Mouse (Mus musculus): ENCODE measurements at regions not wholly inside any gene's neighbourhood (a gene's known extent, or its start where the extent isn't known, plus 50 kb on each side); places are given as distances from the start of the nearest gene placed in this dataset.
A peak's percentile ranks its signal among the peaks of the same experiment; 100 is the strongest.

GRCm38 (mm10) chr19:28732998-28733397, 53.1 kb upstream of the Glis3 start:
- DNase-seq (ENCODE audit: low spot score in 2 of 2), result no peak

GRCm38 (mm10) chr19:28733781-28734180, 53.9 kb upstream of the Glis3 start:
- DNase-seq (ENCODE audit: low spot score in 2 of 2), result no peak

GRCm38 (mm10) chr19:28743176-28743793, 63.4 kb upstream of the Glis3 start:
- peak; percentile 59 to 60 for DNase-seq (ENCODE audit: low spot score in 2 of 2)

GRCm38 (mm10) chr19:28745105-28745504, 65.2 kb upstream of the Glis3 start:
- DNase-seq (ENCODE audit: low spot score in 2 of 2), result no peak

- DNase-seq (ENCODE audit: low spot score in 2 of 2), result no peak
These were observed 65.7 kb upstream of the Glis3 start for GRCm38 (mm10) chr19:28745534-28745933.

GRCm38 (mm10) chr19:28751091-28751490, 71.2 kb upstream of the Glis3 start:
- no peak for DNase-seq (ENCODE audit: low spot score in 2 of 2)

- peak in 1 of 2 experiments; percentile 8 for DNase-seq (ENCODE audit: low spot score in 2 of 2)
These were observed 76.0 kb upstream of the Slc1a1 start for GRCm38 (mm10) chr19:28758854-28759253.

- no peak for DNase-seq (ENCODE audit: low spot score in 2 of 2)
These were observed 70.0 kb upstream of the Slc1a1 start for GRCm38 (mm10) chr19:28764795-28765360.

GRCm38 (mm10) chr19:28768218-28768617, 66.6 kb upstream of the Slc1a1 start:
- DNase-seq (ENCODE audit: low spot score in 2 of 2), result no peak

GRCm38 (mm10) chr19:28770419-28770818, 64.4 kb upstream of the Slc1a1 start:
- DNase-seq (ENCODE audit: low spot score in 2 of 2), result no peak

GRCm38 (mm10) chr19:28771836-28772235, 63.0 kb upstream of the Slc1a1 start:
- DNase-seq (ENCODE audit: low spot score in 2 of 2), result no peak

- DNase-seq (ENCODE audit: low spot score in 2 of 2), result no peak
These were observed 61.8 kb upstream of the Slc1a1 start for GRCm38 (mm10) chr19:28772840-28773570.

GRCm38 (mm10) chr19:28776868-28777267, 58.0 kb upstream of the Slc1a1 start:
- DNase-seq (ENCODE audit: low spot score in 2 of 2), result no peak

- no peak for DNase-seq (ENCODE audit: low spot score in 2 of 2)
These were observed 57.2 kb upstream of the Slc1a1 start for GRCm38 (mm10) chr19:28777674-28778073.

- DNase-seq (ENCODE audit: low spot score in 2 of 2), result no peak
These were observed 56.5 kb upstream of the Slc1a1 start for GRCm38 (mm10) chr19:28778386-28778785.

- DNase-seq (ENCODE audit: low spot score in 2 of 2), result no peak
These were observed 52.9 kb upstream of the Slc1a1 start for GRCm38 (mm10) chr19:28781971-28782370.
